Mouse (Mus musculus) neural tube, embryonic 12.5 days (tissue): Measurements from ENCODE around the gene Cdk13. TPM values are rescaled to one million over a fixed set of nuclear protein-coding genes. Genes with fewer than 3 reads are reported as not detected.
A peak's percentile ranks its signal among the peaks of the same experiment; 100 is the strongest.

Experiments
- ATAC-seq: fragments of 200-750 bp; cut with Nextera tagmentation; 2 replicates; pipeline ENCODE4 v1.8.0; 2017; ENCODE audit warnings: low read depth, mild to moderate bottlenecking, moderate TSS enrichment, moderate library complexity; ENCODE audit not compliant: low FRiP score
- H3K27ac ChIP-seq: fragments of 300-500 bp; sonication (generic); 2 replicates; pipeline ENCODE4 v1.5.1; 2016
- H3K27me3 ChIP-seq: fragments of 300-500 bp; sonication (generic); replicated peaks from 2 replicates; pipeline ENCODE4 v1.6.1; 2016; ENCODE audit warnings: mild to moderate bottlenecking
- H3K36me3 ChIP-seq: fragments of 300-500 bp; sonication (generic); 2 replicates; pipeline ENCODE4 v1.6.1; 2016; ENCODE audit warnings: mild to moderate bottlenecking
- H3K4me1 ChIP-seq: fragments of 300-500 bp; sonication (generic); 2 replicates; pipeline ENCODE4 v1.6.1; 2016
- H3K4me2 ChIP-seq: fragments of 300-500 bp; sonication (generic); replicated peaks from 2 replicates; pipeline ENCODE4 v1.6.1; 2016; ENCODE audit warnings: mild to moderate bottlenecking
- H3K4me3 ChIP-seq: fragments of 300-500 bp; sonication (generic); 2 replicates; pipeline ENCODE4 v1.5.1; 2016
- H3K9ac ChIP-seq: fragments of 300-500 bp; sonication (generic); 2 replicates; pipeline ENCODE4 v1.6.1; 2016; ENCODE audit warnings: mild to moderate bottlenecking
- H3K9me3 ChIP-seq: fragments of 300-500 bp; sonication (generic); 2 replicates; pipeline ENCODE4 v1.6.1; 2016; ENCODE audit warnings: mild to moderate bottlenecking
- WGBS: fragments of 180-500 bp; shearing (Covaris S2); methylation state at CpG from one replicate; pipeline ENCODE4 v1.1.7; 2016; 5-methylcytosine and 5-hydroxymethylcytosine counted together
- polyA plus RNA-seq: library from polyadenylated mRNA; unstranded; fragments of >200 nt; fragmentation: Nextera tagmentation; extraction: Ambion mirVana; gene quantifications from 2 replicates; pipeline ENCODE4 v1.2.1, GENCODE M21; 2016

Gene Cdk13
- polyA plus RNA-seq, 1 experiment from 2014 or later, result 20.6 TPM

GRCm38 (mm10) chr13:17728798-17729197 is 76.1 kb downstream of the Cdk13 start:
- no peak for ATAC-seq
- 95% methylated on average over 3 of the region's 3 CpGs for WGBS

GRCm38 (mm10) chr13:17727922-17728321 is 77.0 kb downstream of the Cdk13 start:
- Histone ChIP-seq H3K27me3 (no peaks in the 10 kb centered on the region), H3K27ac (no peak overlapping the region), H3K9ac (no peak overlapping the region), H3K9me3 (no peaks in the 10 kb centered on the region), H3K4me2 (no peak overlapping the region), H3K4me1 (no peaks in the 10 kb centered on the region), H3K4me3 (no peak overlapping the region), H3K36me3 (peaks cover 4% of the 10 kb centered on the region; the same call in 1 of the 2 replicates)
- 95% methylated on average over 4 of the region's 4 CpGs for WGBS
- no peak for ATAC-seq

More at GRCm38 (mm10) chr13:17728798-17729197, 76.1 kb downstream of the Cdk13 start:
- H3K4me1 ChIP-seq, result no peaks in the 10 kb centered on the region
- no peak overlapping the region for H3K4me3 ChIP-seq
- H3K9me3 ChIP-seq, result no peaks in the 10 kb centered on the region
- H3K36me3 ChIP-seq, result peaks cover 4% of the 10 kb centered on the region; the same call in 1 of the 2 replicates
- no peak overlapping the region for H3K4me2 ChIP-seq
- H3K27ac ChIP-seq, result no peak overlapping the region
- H3K9ac ChIP-seq, result no peak overlapping the region
- no peaks in the 10 kb centered on the region for H3K27me3 ChIP-seq

- 89% methylated on average over 1 of the region's 1 CpGs for WGBS
- H3K36me3 ChIP-seq, result peaks cover 28% of the 10 kb centered on the region
- no peaks in the 10 kb centered on the region for H3K4me1 ChIP-seq
- no peak for ATAC-seq
- H3K9me3 ChIP-seq, result no peaks in the 10 kb centered on the region
- H3K4me3 ChIP-seq, result no peak overlapping the region
- no peak overlapping the region for H3K9ac ChIP-seq
- no peak overlapping the region for H3K27ac ChIP-seq
- H3K4me2 ChIP-seq, result no peak overlapping the region
- no peaks in the 10 kb centered on the region for H3K27me3 ChIP-seq
Measured at GRCm38 (mm10) chr13:17717357-17717756, 87.5 kb downstream of the Cdk13 start.

GRCm38 (mm10) chr13:17708784-17709311 is 96.0 kb downstream of the Cdk13 start:
- Histone ChIP-seq H3K27me3 (no peaks in the 10 kb centered on the region), H3K4me1 (no peaks in the 10 kb centered on the region), H3K9ac (no peak overlapping the region), H3K27ac (no peak overlapping the region), H3K4me2 (no peak overlapping the region), H3K36me3 (no peaks in the 10 kb centered on the region), H3K9me3 (no peaks in the 10 kb centered on the region), H3K4me3 (no peak overlapping the region)
- ATAC-seq, result 0 out of 2 replicates have a peak, but pooled peaks have one; percentile 37
- 73% methylated on average over 5 of the region's 5 CpGs for WGBS

- WGBS, result 93% methylated on average over 6 of the region's 6 CpGs
- Histone ChIP-seq H3K4me3 (no peak overlapping the region), H3K9me3 (no peaks in the 10 kb centered on the region), H3K27me3 (no peaks in the 10 kb centered on the region), H3K9ac (no peak overlapping the region), H3K36me3 (no peaks in the 10 kb centered on the region), H3K27ac (no peak overlapping the region), H3K4me1 (no peaks in the 10 kb centered on the region), H3K4me2 (no peak overlapping the region)
- no peak for ATAC-seq
Measured at GRCm38 (mm10) chr13:17705188-17705826, 99.6 kb downstream of the Cdk13 start.

GRCm38 (mm10) chr13:17702311-17702710 is 102.6 kb downstream of the Cdk13 start:
- no peak overlapping the region for H3K9ac ChIP-seq
- no peak for ATAC-seq

GRCm38 (mm10) chr13:17701322-17701721 is 103.6 kb downstream of the Cdk13 start:
- no peak for ATAC-seq
- Histone ChIP-seq H3K9ac (no peak overlapping the region), H3K9me3 (no peaks in the 10 kb centered on the region), H3K27ac (no peak overlapping the region), H3K4me3 (no peak overlapping the region), H3K27me3 (no peaks in the 10 kb centered on the region), H3K4me2 (no peak overlapping the region), H3K4me1 (0 out of 2 replicates have a peak, but pooled peaks cover 3% of the 10 kb centered on the region), H3K36me3 (no peaks in the 10 kb centered on the region)

More at GRCm38 (mm10) chr13:17702311-17702710, 102.6 kb downstream of the Cdk13 start:
- no peaks in the 10 kb centered on the region for H3K4me1 ChIP-seq
- no peak overlapping the region for H3K4me2 ChIP-seq
- H3K36me3 ChIP-seq, result no peaks in the 10 kb centered on the region
- H3K9me3 ChIP-seq, result no peaks in the 10 kb centered on the region
- H3K4me3 ChIP-seq, result no peak overlapping the region
- no peak overlapping the region for H3K27ac ChIP-seq
- no peaks in the 10 kb centered on the region for H3K27me3 ChIP-seq

- no peaks in the 10 kb centered on the region for H3K36me3 ChIP-seq
- H3K9me3 ChIP-seq, result no peaks in the 10 kb centered on the region
- H3K4me1 ChIP-seq, result 0 out of 2 replicates have a peak, but pooled peaks cover 3% of the 10 kb centered on the region
- WGBS, result 62% methylated on average over 3 of the region's 3 CpGs
- H3K4me2 ChIP-seq, result no peak overlapping the region
- no peaks in the 10 kb centered on the region for H3K27me3 ChIP-seq
- H3K4me3 ChIP-seq, result no peak overlapping the region
- H3K9ac ChIP-seq, result no peak overlapping the region
- no peak overlapping the region for H3K27ac ChIP-seq
- no peak for ATAC-seq
Measured at GRCm38 (mm10) chr13:17700090-17700715, 104.7 kb downstream of the Cdk13 start.

- Histone ChIP-seq H3K27me3 (no peaks in the 10 kb centered on the region), H3K36me3 (no peaks in the 10 kb centered on the region), H3K9me3 (no peaks in the 10 kb centered on the region), H3K4me3 (peak overlapping the region; percentile 86), H3K27ac (no peak overlapping the region), H3K4me1 (peaks cover 3% of the 10 kb centered on the region; the same call in 1 of the 2 replicates), H3K4me2 (peak overlapping the region; percentile 66), H3K9ac (peak overlapping the region; percentile 92)
- no peak for ATAC-seq
- WGBS, result 17% methylated on average over 7 of the region's 7 CpGs
Measured at GRCm38 (mm10) chr13:17695898-17696580, 108.9 kb downstream of the Cdk13 start.

GRCm38 (mm10) chr13:17694911-17695699 is 109.8 kb downstream of the Cdk13 start, which contains the start of the genes Mplkip and Sugct:
TSS of gene Mplkip (plus strand) at chr13:17695192.
TSS of gene Sugct (minus strand) at chr13:17695553.
- peak; percentile 99 for ATAC-seq
- H3K4me2 ChIP-seq, result peak within 1 kb of the TSS; percentile 66
- no peaks in the 10 kb centered on the region for H3K9me3 ChIP-seq
- H3K27ac ChIP-seq, result peak within 1 kb of the TSS; percentile 82
- H3K27me3 ChIP-seq, result no peaks in the 10 kb centered on the region
- peak within 1 kb of the TSS; percentile 92 for H3K9ac ChIP-seq
- under 1% methylated on average over 66 of the region's 66 CpGs for WGBS
- H3K4me3 ChIP-seq, result peak within 1 kb of the TSS; percentile 86
- H3K4me1 ChIP-seq, result peaks cover 3% of the 10 kb centered on the region; the same call in 1 of the 2 replicates
- H3K36me3 ChIP-seq, result no peaks in the 10 kb centered on the region

- H3K4me2 ChIP-seq, result peak overlapping the region; percentile 66
- 1% methylated on average over 24 of the region's 25 CpGs for WGBS
Measured at GRCm38 (mm10) chr13:17694414-17694813, 110.5 kb downstream of the Cdk13 start.

More at GRCm38 (mm10) chr13:17694414-17694813, 110.5 kb downstream of the Cdk13 start:
- H3K27me3 ChIP-seq, result no peaks in the 10 kb centered on the region
- no peaks in the 10 kb centered on the region for H3K9me3 ChIP-seq
- peaks cover 3% of the 10 kb centered on the region; the same call in 1 of the 2 replicates for H3K4me1 ChIP-seq
- peak overlapping the region; percentile 58 for H3K9ac ChIP-seq
- peak; percentile 83 for ATAC-seq
- no peaks in the 10 kb centered on the region for H3K36me3 ChIP-seq
- peak overlapping the region; percentile 86 for H3K4me3 ChIP-seq
- H3K27ac ChIP-seq, result peak overlapping the region; percentile 10; the same call in 1 of the 2 replicates
